Mouse (Mus musculus) liver, embryonic 11.5 days (tissue): ENCODE results near the gene Akp3. TPM values are rescaled to one million over a fixed set of nuclear protein-coding genes. Genes with fewer than 3 reads are reported as not detected.

ENCODE experiments used
- ATAC-seq: fragments of 200-750 bp; cut with Nextera tagmentation; replicated peaks from 2 replicates; pipeline ENCODE4 v1.8.0; 2017; ENCODE audit warnings: moderate number of reproducible peaks, mild to moderate bottlenecking, moderate TSS enrichment, moderate library complexity; ENCODE audit not compliant: low FRiP score
- DNase-seq: peaks from one replicate; pipeline ENCODE4 v3.0.0-alpha.2; 2017; ENCODE audit warnings: low spot score
- H3K27ac ChIP-seq: fragments of 300-500 bp; sonication (generic); 2 replicates; pipeline ENCODE4 v1.5.1; 2014; ENCODE audit warnings: mild to moderate bottlenecking, low read depth, low read length, control low read depth
- H3K27me3 ChIP-seq: fragments of 300-500 bp; sonication (generic); replicated peaks from 2 replicates; pipeline ENCODE4 v1.6.1; 2014; ENCODE audit warnings: low read length, mixed read lengths; ENCODE audit not compliant: control insufficient read depth, insufficient read depth
- H3K36me3 ChIP-seq: fragments of 300-500 bp; sonication (generic); 2 replicates; pipeline ENCODE4 v1.6.1; 2014; ENCODE audit warnings: mild to moderate bottlenecking, low read length, moderate library complexity, mixed read lengths; ENCODE audit not compliant: control insufficient read depth, insufficient read depth
- H3K4me1 ChIP-seq: fragments of 300-500 bp; sonication (generic); replicated peaks from 2 replicates; pipeline ENCODE4 v1.6.1; 2014; ENCODE audit warnings: low read length, mixed read lengths; ENCODE audit not compliant: control insufficient read depth, insufficient read depth
- H3K4me2 ChIP-seq: fragments of 300-500 bp; sonication (generic); 2 replicates; pipeline ENCODE4 v1.6.1; 2014; ENCODE audit warnings: mild to moderate bottlenecking, control low read depth, moderate library complexity
- H3K4me3 ChIP-seq: fragments of 300-500 bp; sonication (generic); 2 replicates; pipeline ENCODE4 v1.5.1; 2014; ENCODE audit warnings: low read depth, low read length, control low read depth
- H3K9ac ChIP-seq: fragments of 300-500 bp; sonication (generic); 2 replicates; pipeline ENCODE4 v1.6.1; 2014; ENCODE audit warnings: low read depth, low read length, control low read depth
- H3K9me3 ChIP-seq: fragments of 300-500 bp; sonication (generic); 2 replicates; pipeline ENCODE4 v1.6.1; 2016; ENCODE audit warnings: low read length, inconsistent platforms, mixed read lengths; ENCODE audit not compliant: control insufficient read depth
- WGBS: fragments of 180-500 bp; shearing (Covaris S2); extraction: QIAGEN DNeasy Blood & Tissue Kit; methylation state at CpG from one replicate; pipeline ENCODE4 v1.1.7; 2014; 5-methylcytosine and 5-hydroxymethylcytosine counted together
- polyA plus RNA-seq: library from polyadenylated mRNA; unstranded; fragments of >200 nt; fragmentation: Nextera tagmentation; extraction: Ambion mirVana; gene quantifications from 2 replicates; pipeline ENCODE4 v1.2.1, GENCODE M21; 2014

The Akp3 gene
- polyA plus RNA-seq, 1 experiment from 2014 or later = not detected

- Histone ChIP-seq H3K27me3 (no peaks in the 10 kb centered on the region; the same call in 1 of the 2 replicates), H3K9me3 (no peaks in the 10 kb centered on the region), H3K4me1 (no peaks in the 10 kb centered on the region), H3K4me3 (no peak overlapping the region), H3K27ac (no peak overlapping the region), H3K9ac (no peak overlapping the region), H3K4me2 (no peak overlapping the region), H3K36me3 (no peaks in the 10 kb centered on the region)
- ATAC-seq = no peak
- DNase-seq = no peak
- WGBS = 83% methylated on average over 10 of the region's 10 CpGs
Observed at GRCm38 (mm10) chr1:87143141-87143540, 18.4 kb downstream of the Akp3 start.

GRCm38 (mm10) chr1:87149422-87149821 is 24.6 kb downstream of the Akp3 start:
- no peak overlapping the region for H3K27ac ChIP-seq
- H3K9me3 ChIP-seq = no peaks in the 10 kb centered on the region
- H3K9ac ChIP-seq = no peak overlapping the region
- no peaks in the 10 kb centered on the region for H3K36me3 ChIP-seq
- DNase-seq = no peak
- WGBS = 32% methylated on average over 13 of the region's 13 CpGs
- H3K4me3 ChIP-seq = no peak overlapping the region
- ATAC-seq = no peak
- no peaks in the 10 kb centered on the region for H3K4me1 ChIP-seq
- peaks cover 46% of the 10 kb centered on the region for H3K27me3 ChIP-seq
- H3K4me2 ChIP-seq = no peak overlapping the region

- no peak for ATAC-seq
- WGBS = 78% methylated on average over 6 of the region's 6 CpGs
- H3K4me2 ChIP-seq = no peak overlapping the region
Observed at GRCm38 (mm10) chr1:87151286-87151685, 26.5 kb downstream of the Akp3 start.

GRCm38 (mm10) chr1:87153776-87154500 is 29.2 kb downstream of the Akp3 start:
- H3K9ac ChIP-seq = no peak overlapping the region
- no peaks in the 10 kb centered on the region for H3K36me3 ChIP-seq
- 0 out of 2 replicates have a peak, but pooled peaks cover 2% of the 10 kb centered on the region for H3K4me1 ChIP-seq
- no peak overlapping the region for H3K27ac ChIP-seq
- H3K27me3 ChIP-seq = peaks cover 91% of the 10 kb centered on the region
- WGBS = 2% methylated on average over 72 of the region's 72 CpGs
- no peak for ATAC-seq
- DNase-seq = no peak
- peak overlapping the region; percentile 41 for H3K4me2 ChIP-seq
- no peaks in the 10 kb centered on the region for H3K9me3 ChIP-seq
- peak overlapping the region; percentile 26 for H3K4me3 ChIP-seq

More at GRCm38 (mm10) chr1:87151286-87151685, 26.5 kb downstream of the Akp3 start:
- Histone ChIP-seq H3K36me3 (no peaks in the 10 kb centered on the region), H3K4me1 (0 out of 2 replicates have a peak, but pooled peaks cover 2% of the 10 kb centered on the region), H3K27me3 (peaks cover 64% of the 10 kb centered on the region), H3K4me3 (no peak overlapping the region), H3K27ac (no peak overlapping the region), H3K9me3 (no peaks in the 10 kb centered on the region), H3K9ac (no peak overlapping the region)
- no peak for DNase-seq

GRCm38 (mm10) chr1:87154501-87155120 is 29.8 kb downstream of the Akp3 start:
- Histone ChIP-seq H3K27ac (no peak overlapping the region), H3K27me3 (peaks cover 92% of the 10 kb centered on the region), H3K4me1 (0 out of 2 replicates have a peak, but pooled peaks cover 2% of the 10 kb centered on the region), H3K4me3 (peak overlapping the region; percentile 26), H3K9me3 (no peaks in the 10 kb centered on the region), H3K9ac (no peak overlapping the region), H3K36me3 (no peaks in the 10 kb centered on the region), H3K4me2 (peak overlapping the region; percentile 41)
- ATAC-seq (no peak), DNase-seq (no peak)
- 4% methylated on average over 57 of the region's 58 CpGs for WGBS

- H3K4me2 ChIP-seq = peak overlapping the region; percentile 40
- H3K27ac ChIP-seq = no peak overlapping the region
- peaks cover 87% of the 10 kb centered on the region for H3K27me3 ChIP-seq
- H3K9me3 ChIP-seq = no peaks in the 10 kb centered on the region
- DNase-seq (no peak), ATAC-seq (no peak)
- no peak overlapping the region for H3K9ac ChIP-seq
- H3K4me1 ChIP-seq = 0 out of 2 replicates have a peak, but pooled peaks cover 2% of the 10 kb centered on the region
- H3K4me3 ChIP-seq = peak overlapping the region; percentile 32
- H3K36me3 ChIP-seq = no peaks in the 10 kb centered on the region
- WGBS = 2% methylated on average over 55 of the region's 56 CpGs
Observed at GRCm38 (mm10) chr1:87155531-87156198, 30.9 kb downstream of the Akp3 start.

- Histone ChIP-seq H3K4me1 (0 out of 2 replicates have a peak, but pooled peaks cover 2% of the 10 kb centered on the region), H3K9ac (no peak within 1 kb of the TSS), H3K36me3 (no peaks in the 10 kb centered on the region), H3K4me3 (peak within 1 kb of the TSS; percentile 32), H3K27ac (no peak within 1 kb of the TSS), H3K4me2 (peak within 1 kb of the TSS; percentile 40), H3K27me3 (peaks cover 86% of the 10 kb centered on the region), H3K9me3 (no peaks in the 10 kb centered on the region)
- no peak for DNase-seq
- 5% methylated on average over 12 of the region's 12 CpGs for WGBS
- no peak for ATAC-seq
Observed at GRCm38 (mm10) chr1:87156199-87156587, 31.4 kb downstream of the Akp3 start, which contains the start of gene Ecel1. Gene Ecel1 (minus strand): TSS chr1:87156521.

- Histone ChIP-seq H3K9me3 (no peaks in the 10 kb centered on the region), H3K4me3 (no peak overlapping the region), H3K4me1 (0 out of 2 replicates have a peak, but pooled peaks cover 2% of the 10 kb centered on the region), H3K36me3 (no peaks in the 10 kb centered on the region), H3K27me3 (peaks cover 72% of the 10 kb centered on the region), H3K27ac (no peak overlapping the region), H3K4me2 (no peak overlapping the region), H3K9ac (no peak overlapping the region)
- no peak for ATAC-seq
- 62% methylated on average over 3 of the region's 3 CpGs for WGBS
- no peak for DNase-seq
Observed at GRCm38 (mm10) chr1:87159396-87159795, 34.6 kb downstream of the Akp3 start.
